ENCODE assay signal across 28 mouse cellular contexts in genomic region chr1:134540610-134541009, GRCm38 (mm10). TPM values are rescaled to one million over a fixed set of nuclear protein-coding genes. Genes with fewer than 3 reads are reported as not detected.
"Had no signal": no experiment of that assay in that cellular context is flagged by ENCODE, and none has a peak within 500 bp of the region (broad histone marks: within the 10 kb centered on the region; RNA-seq: fewer than 3 reads in every experiment).

No protein-coding gene starts in this region.

- H3K36me3 ChIP-seq: kidney, embryonic 15.5 days; liver, embryonic 13.5 days; midbrain, embryonic 12.5 days; midbrain, embryonic 15.5 days; neural tube, embryonic 12.5 days; neural tube, embryonic 15.5 days; stomach, embryonic 15.5 days had no signal

- H3K27me3 ChIP-seq: kidney, embryonic 15.5 days; midbrain, embryonic 12.5 days; midbrain, embryonic 15.5 days; neural tube, embryonic 12.5 days; neural tube, embryonic 15.5 days; stomach, embryonic 15.5 days had no signal

- DNase-seq: kidney, adult 11 months; kidney, adult 8-10 months; kidney, postnatal 10 days; layer of hippocampus, postnatal 36 days; liver, embryonic 13.5 days; lung, adult 2 months; retina, postnatal 1 day; right cerebral cortex, postnatal 25 days; spleen, adult 18-20 months; thymus, adult 2 months; thymus, postnatal 14 days; thymus, postnatal 4 days had no signal

- ATAC-seq: midbrain, embryonic 15.5 days had no signal

- H3K4me2 ChIP-seq: kidney, embryonic 15.5 days; liver, embryonic 13.5 days; midbrain, embryonic 12.5 days; midbrain, embryonic 15.5 days; neural tube, embryonic 12.5 days; neural tube, embryonic 15.5 days; stomach, embryonic 15.5 days had no signal

- H3K9ac ChIP-seq: kidney, embryonic 15.5 days; liver, embryonic 13.5 days; midbrain, embryonic 12.5 days; midbrain, embryonic 15.5 days; neural tube, embryonic 12.5 days; neural tube, embryonic 15.5 days; stomach, embryonic 15.5 days had no signal

- H3K9me3 ChIP-seq: liver, embryonic 13.5 days; midbrain, embryonic 15.5 days; neural tube, embryonic 15.5 days; stomach, embryonic 15.5 days had no signal

- H3K27ac ChIP-seq: kidney, embryonic 15.5 days; left cerebral cortex, adult 2 months; liver, embryonic 13.5 days; macrophage; midbrain, embryonic 12.5 days; midbrain, embryonic 15.5 days; neural tube, embryonic 12.5 days; neural tube, embryonic 15.5 days; stomach, embryonic 15.5 days had no signal

- H3K4me1 ChIP-seq: kidney, embryonic 15.5 days; midbrain, embryonic 12.5 days; midbrain, embryonic 15.5 days; neural tube, embryonic 12.5 days; neural tube, embryonic 15.5 days; stomach, embryonic 15.5 days had no signal

- H3K4me3 ChIP-seq: kidney, embryonic 15.5 days; left cerebral cortex, adult 2 months; liver, embryonic 13.5 days; midbrain, embryonic 12.5 days; midbrain, embryonic 15.5 days; neural tube, embryonic 12.5 days; neural tube, embryonic 15.5 days; stomach, embryonic 15.5 days had no signal

RNA-seq across cellular contexts. Expression of gene Mgat4e, which starts 8.9 kb away (rescaled TPM):
- total RNA-seq: layer of hippocampus, adult 8-10 months; layer of hippocampus, postnatal 10 days; layer of hippocampus, postnatal 36 days; left cerebral cortex, adult 2 months; left cerebral cortex, postnatal 36 days; liver, adult 2 months; megakaryocyte, adult 5-6 weeks had no signal
- polyA plus RNA-seq: kidney, embryonic 15.5 days; limb, embryonic 11.5 days; liver, adult 2 months; liver, embryonic 13.5 days; liver, embryonic 16.5 days; lung, adult 2 months; lung, embryonic 16.5 days; macrophage; midbrain, embryonic 12.5 days; midbrain, embryonic 15.5 days; neural tube, embryonic 12.5 days; neural tube, embryonic 15.5 days; stomach, embryonic 15.5 days; thymus, adult 2 months had no signal
